Mouse (Mus musculus): ENCODE results near the gene Rgs7.

DNA sequence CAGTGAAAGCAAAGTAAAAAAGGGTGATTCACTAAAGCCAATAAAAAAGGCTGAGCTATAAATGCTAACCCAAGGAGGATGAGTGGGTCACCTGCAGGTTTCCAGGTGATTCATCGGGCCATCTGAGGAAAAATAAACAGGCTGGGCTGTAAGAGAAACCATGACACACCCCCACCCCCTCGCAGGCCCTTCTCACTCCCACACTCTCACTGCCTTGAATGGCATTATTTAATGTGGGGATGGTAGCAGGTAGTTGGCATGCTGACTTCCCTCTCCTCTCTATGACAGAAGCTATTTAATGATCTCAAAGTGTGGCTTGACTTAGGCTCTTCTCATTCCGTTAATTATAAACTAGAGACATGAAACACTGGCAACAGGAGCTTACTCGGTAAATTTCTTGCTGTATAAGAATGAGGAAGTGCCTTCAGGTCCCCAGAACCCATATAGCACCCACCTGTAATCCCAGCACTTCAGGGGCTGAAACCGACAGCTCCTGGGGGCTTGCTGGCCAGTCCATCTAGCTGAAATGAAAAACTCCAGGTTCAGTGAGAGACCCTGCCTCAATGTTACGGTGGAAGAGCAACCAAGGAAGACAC is 38.2 kb downstream of the Rgs7 start:
- TF ChIP-seq POLR2A (IDR thresholded peaks at IDR 0.05; ENCODE audit: control insufficient read depth, extremely low read depth, insufficient read depth, low read length, poor library complexity) (no peak), CTCF (IDR thresholded peaks at IDR 0.05; ENCODE audit: borderline replicate concordance, control insufficient read depth, extremely low read depth, insufficient read depth, low read length, poor library complexity) (no peak)
